Mouse (Mus musculus) MEL (cell line): Measurements from ENCODE around the gene Fance. TPM values are rescaled to one million over a fixed set of nuclear protein-coding genes. Genes with fewer than 3 reads are reported as not detected.

Source experiments
- DNase-seq: peaks from one replicate; pipeline ENCODE4 v3.0.0; 2011; ENCODE audit warnings: low read depth, low spot score
- H3K27ac ChIP-seq: 2 replicates; pipeline ENCODE4 v1.5.1; 2012; ENCODE audit warnings: low read depth, mild to moderate bottlenecking, control low read depth, low read length, moderate library complexity; ENCODE audit not compliant: control insufficient read depth
- H3K27me3 ChIP-seq, 2 experiments: fragments of 150-350 bp in 1 of 2; sonication (generic) in 1 of 2; 2 replicates each; pipeline ENCODE4 v1.6.1; 2012; ENCODE audit warnings: low read length in 2 of 2, mild to moderate bottlenecking in 2 of 2, improper control_type of control experiment in 1 of 2, moderate library complexity in 1 of 2; ENCODE audit not compliant: insufficient read depth in 2 of 2, control insufficient read depth in 1 of 2
- H3K36me3 ChIP-seq, 2 experiments: 2 replicates each; pipeline ENCODE4 v1.6.1; 2012 to 2014; ENCODE audit warnings: low read length in 2 of 2, improper control_type of control experiment in 1 of 2, inconsistent platforms in 1 of 2, mild to moderate bottlenecking in 1 of 2; ENCODE audit not compliant: insufficient read depth in 2 of 2, control insufficient read depth in 1 of 2
- H3K4me1 ChIP-seq, 2 experiments: fragments of 150-350 bp in 1 of 2; sonication (generic) in 1 of 2; 2 replicates each; pipeline ENCODE4 v1.6.1; 2012; ENCODE audit warnings: low read length in 2 of 2, improper control_type of control experiment in 1 of 2, mild to moderate bottlenecking in 1 of 2; ENCODE audit not compliant: insufficient read depth in 2 of 2, control insufficient read depth in 1 of 2
- H3K4me3 ChIP-seq, 2 experiments: fragments of 150-350 bp in 1 of 2; sonication (generic) in 1 of 2; 2 replicates each; pipeline ENCODE4 v1.5.1; 2012; ENCODE audit warnings: low read depth in 2 of 2, low read length in 2 of 2, mild to moderate bottlenecking in 2 of 2, moderate library complexity in 2 of 2, control low read depth in 1 of 2, improper control_type of control experiment in 1 of 2; ENCODE audit not compliant: control insufficient read depth in 1 of 2, insufficient read depth in 1 of 2
- H3K79me2 ChIP-seq: 2 replicates; pipeline ENCODE4 v1.6.1; 2012; ENCODE audit warnings: mild to moderate bottlenecking, low read length, moderate library complexity; ENCODE audit not compliant: control insufficient read depth, poor library complexity, insufficient read depth
- H3K9ac ChIP-seq: 2 replicates; pipeline ENCODE4 v1.6.1; 2012; ENCODE audit warnings: low read depth, mild to moderate bottlenecking, control low read depth, low read length, moderate library complexity; ENCODE audit not compliant: control insufficient read depth, poor library complexity, severe bottlenecking
- H3K9me3 ChIP-seq: fragments of 150-350 bp; sonication (generic); replicated peaks from 2 replicates; pipeline ENCODE4 v1.6.1; 2012; ENCODE audit warnings: mild to moderate bottlenecking, low read length, improper control_type of control experiment, moderate library complexity; ENCODE audit not compliant: insufficient read depth
- CHD1 ChIP-seq: IDR thresholded peaks from 2 replicates; pipeline ENCODE4 v1.6.1; 2012; ENCODE audit warnings: low read depth, mild to moderate bottlenecking, inconsistent platforms, low read length, improper control_type of control experiment
- CTCF ChIP-seq, 3 experiments: IDR thresholded peaks in 2 of 3; conservative IDR thresholded peaks in 1 of 3; 2 replicates each; pipeline ENCODE4 v1.5.1; 2011 to 2012; ENCODE audit warnings: low read length in 3 of 3, low read depth in 2 of 3, mild to moderate bottlenecking in 2 of 3, improper control_type of control experiment in 1 of 3, inconsistent platforms in 1 of 3, mixed read lengths in 1 of 3, moderate library complexity in 1 of 3; ENCODE audit not compliant: control insufficient read depth in 1 of 3, insufficient read depth in 1 of 3, poor library complexity in 1 of 3, severe bottlenecking in 1 of 3
- ELF1 ChIP-seq: IDR thresholded peaks from 2 replicates; pipeline ENCODE4 v1.6.1; 2014; ENCODE audit warnings: low read depth, mild to moderate bottlenecking, inconsistent platforms, low read length, improper control_type of control experiment, moderate library complexity
- ETS1 ChIP-seq: IDR thresholded peaks from 2 replicates; pipeline ENCODE4 v1.6.1; 2012; ENCODE audit warnings: low read depth, mild to moderate bottlenecking, inconsistent platforms, low read length, improper control_type of control experiment, moderate library complexity
- GABPA ChIP-seq: IDR thresholded peaks from 2 replicates; pipeline ENCODE4 v1.6.1; 2012; ENCODE audit warnings: low read depth, mild to moderate bottlenecking, inconsistent platforms, low read length, improper control_type of control experiment, moderate library complexity
- JUND ChIP-seq: IDR thresholded peaks from 2 replicates; pipeline ENCODE4 v1.6.1; 2011; ENCODE audit warnings: low read depth, mild to moderate bottlenecking, improper control_type of control experiment, low read length
- MAFK ChIP-seq: IDR thresholded peaks from 2 replicates; pipeline ENCODE4 v1.6.1; 2011; ENCODE audit warnings: low read depth, mild to moderate bottlenecking, low read length, improper control_type of control experiment, borderline replicate concordance
- MAZ ChIP-seq: IDR thresholded peaks from 2 replicates; pipeline ENCODE4 v1.6.1; 2012; ENCODE audit warnings: low read depth, mild to moderate bottlenecking, inconsistent platforms, low read length, improper control_type of control experiment
- MXI1 ChIP-seq: IDR thresholded peaks from 2 replicates; pipeline ENCODE4 v1.6.1; 2011; ENCODE audit warnings: mild to moderate bottlenecking, low read depth, low read length, improper control_type of control experiment
- NELFE ChIP-seq: IDR thresholded peaks from 2 replicates; pipeline ENCODE4 v1.6.1; 2011; ENCODE audit warnings: low read depth, low read length, improper control_type of control experiment
- RAD21 ChIP-seq: IDR thresholded peaks from 2 replicates; pipeline ENCODE4 v1.6.1; 2011; ENCODE audit warnings: mild to moderate bottlenecking, low read depth, low read length, improper control_type of control experiment
- RCOR1 ChIP-seq: IDR thresholded peaks from 2 replicates; pipeline ENCODE4 v1.6.1; 2012; ENCODE audit warnings: low read depth, mild to moderate bottlenecking, inconsistent platforms, low read length, improper control_type of control experiment
- SIN3A ChIP-seq: IDR thresholded peaks from 2 replicates; pipeline ENCODE4 v1.6.1; 2012; ENCODE audit warnings: low read length, improper control_type of control experiment, inconsistent platforms
- SMC3 ChIP-seq: IDR thresholded peaks from 2 replicates; pipeline ENCODE4 v1.6.1; 2011; ENCODE audit warnings: low read depth, low read length, improper control_type of control experiment
- TAL1 ChIP-seq: IDR thresholded peaks from 2 replicates; pipeline ENCODE4 v1.6.1; 2012; ENCODE audit warnings: mild to moderate bottlenecking, inconsistent platforms, low read length, moderate library complexity, mixed read lengths
- UBTF ChIP-seq: IDR thresholded peaks from 2 replicates; pipeline ENCODE4 v1.6.1; 2012; ENCODE audit warnings: low read depth, mild to moderate bottlenecking, inconsistent platforms, low read length, improper control_type of control experiment, moderate library complexity, borderline replicate concordance; ENCODE audit not compliant: insufficient read depth
- USF2 ChIP-seq, 2 experiments: IDR thresholded peaks; 2 replicates each; pipeline ENCODE4 v1.6.1; 2011 to 2012; ENCODE audit warnings: improper control_type of control experiment in 2 of 2, low read length in 2 of 2, borderline replicate concordance in 1 of 2, inconsistent platforms in 1 of 2, low read depth in 1 of 2, mild to moderate bottlenecking in 1 of 2; ENCODE audit not compliant: insufficient read depth in 1 of 2
- ZC3H11A ChIP-seq: IDR thresholded peaks from 2 replicates; pipeline ENCODE4 v1.6.1; 2012; ENCODE audit warnings: low read depth, mild to moderate bottlenecking, inconsistent platforms, low read length, improper control_type of control experiment
- polyA plus RNA-seq, 2 experiments: library from polyadenylated mRNA; stranded (reverse) in 1 of 2; unstranded in 1 of 2; fragments of >175 nt in 1 of 2; fragments of >200 nt in 1 of 2; gene quantifications; 2 replicates each; pipeline versions ENCODE4 v1.2.1 to v1.2.4; 2012; ENCODE audit warnings: low replicate concordance in 2 of 2, low read depth in 1 of 2; ENCODE audit not compliant: insufficient read length in 2 of 2, insufficient read depth in 1 of 2, missing spikeins in 1 of 2
- total RNA-seq: library from RNA; depleted of rRNA; stranded (reverse); fragments of 300-350 nt; gene quantifications from 2 replicates; pipeline ENCODE4 v1.2.3, GENCODE M21; 2012

Fance gene
- total and polyA plus RNA-seq, 3 experiments, result 51.2 to 382 (median 105) TPM

DNA sequence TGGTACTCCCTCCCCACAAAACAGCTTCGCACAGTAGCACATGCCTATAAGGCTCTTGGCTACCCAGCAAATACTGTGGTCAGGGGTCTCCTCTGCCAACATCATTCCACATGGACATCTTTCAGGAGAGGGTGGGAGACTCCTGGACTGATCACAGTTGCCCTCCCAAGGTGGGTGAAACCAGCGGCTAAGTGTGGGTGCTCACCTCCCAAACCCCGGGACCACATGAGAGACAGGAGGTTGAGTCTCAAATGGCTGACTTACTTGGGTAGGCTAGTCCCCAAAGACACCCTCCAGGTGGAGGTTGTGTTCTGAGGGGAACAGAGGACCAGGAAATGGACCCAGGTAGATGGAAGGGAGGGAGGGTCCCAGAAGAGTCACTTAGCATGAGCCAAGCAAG lies 31.4 kb downstream of the Fance start:
- Histone ChIP-seq H3K4me1 (peaks cover 2 to 12% of the 10 kb centered on the region in 2 experiments; a peak in 2 of 4 replicates), H3K79me2 (no peaks in the 10 kb centered on the region), H3K9me3 (no peaks in the 10 kb centered on the region), H3K9ac (no peak overlapping the region), H3K4me3 (no peak overlapping the region), H3K27ac (no peak overlapping the region), H3K36me3 (peaks cover 0 to 9% of the 10 kb centered on the region in 2 experiments; a peak in 2 of 4 replicates), H3K27me3 (no peaks in the 10 kb centered on the region)
- TF ChIP-seq RAD21 (no peak), SIN3A (no peak), USF2 (IDR thresholded peaks at IDR 0.05; ENCODE audit: borderline replicate concordance in 1 of 2, insufficient read depth in 1 of 2, low read depth in 1 of 2, low read length in 2 of 2) (no peak), CHD1 (no peak), NELFE (no peak), ETS1 (no peak), TAL1 (no peak), JUND (no peak), MAZ (no peak), MXI1 (no peak)
- DNase-seq, result no peak

DNA sequence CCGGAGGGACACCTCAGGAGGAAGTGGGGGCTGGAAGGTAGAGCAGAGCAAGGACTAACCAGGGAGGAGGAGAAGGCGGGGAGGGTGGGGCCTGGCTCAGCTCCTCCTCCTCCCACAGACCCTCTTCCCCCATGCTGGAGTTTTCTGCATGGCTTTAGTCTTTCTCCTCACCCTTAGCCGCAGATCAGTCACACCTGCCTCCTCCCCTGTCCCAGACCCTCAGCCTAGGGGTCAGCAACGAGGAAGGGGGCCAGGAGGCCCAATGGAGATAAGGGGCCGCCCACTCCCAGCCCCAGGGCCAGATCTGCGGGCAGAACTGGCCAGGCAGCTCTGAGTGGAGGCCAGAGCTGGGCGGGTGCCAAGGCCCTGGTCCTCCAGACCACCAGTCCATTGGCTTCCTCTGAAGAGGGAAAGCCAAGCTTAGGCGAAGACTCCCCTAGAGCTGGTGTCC lies 32.0 kb downstream of the Fance start:
- Histone ChIP-seq H3K4me3 (no peak overlapping the region), H3K36me3 (peaks cover 0 to 9% of the 10 kb centered on the region in 2 experiments; a peak in 2 of 4 replicates), H3K79me2 (no peaks in the 10 kb centered on the region; the same call in 1 of the 2 replicates), H3K4me1 (peaks cover 2 to 12% of the 10 kb centered on the region in 2 experiments; a peak in 2 of 4 replicates), H3K9ac (no peak overlapping the region)
- no peak for DNase-seq
- no peak for TF ChIP-seq MAFK
- TF ChIP-seq ELF1, result no peak
- TF ChIP-seq ETS1, result no peak
- TF ChIP-seq ZC3H11A, result no peak
- TF ChIP-seq UBTF, result no peak
- TF ChIP-seq RAD21, result no peak
- no peak for TF ChIP-seq SMC3
- no peak for TF ChIP-seq CTCF (IDR thresholded peaks at IDR 0.05 in 2 of 3, conservative IDR thresholded peaks at IDR 0.05 in 1 of 3; ENCODE audit: control insufficient read depth in 1 of 3, insufficient read depth in 1 of 3, low read depth in 2 of 3, low read length in 3 of 3, poor library complexity in 1 of 3, severe bottlenecking in 1 of 3)
- TF ChIP-seq RCOR1, result no peak
- no peak for TF ChIP-seq MAZ
- TF ChIP-seq GABPA, result no peak
- TF ChIP-seq, all 39 proteins: peak for 0
- Histone ChIP-seq H3K9me3 (no peaks in the 10 kb centered on the region), H3K27ac (no peak overlapping the region), H3K27me3 (no peaks in the 10 kb centered on the region)
